Comparison of ENCODE assay signal across 9 mouse cellular contexts in the genomic region with DNA sequence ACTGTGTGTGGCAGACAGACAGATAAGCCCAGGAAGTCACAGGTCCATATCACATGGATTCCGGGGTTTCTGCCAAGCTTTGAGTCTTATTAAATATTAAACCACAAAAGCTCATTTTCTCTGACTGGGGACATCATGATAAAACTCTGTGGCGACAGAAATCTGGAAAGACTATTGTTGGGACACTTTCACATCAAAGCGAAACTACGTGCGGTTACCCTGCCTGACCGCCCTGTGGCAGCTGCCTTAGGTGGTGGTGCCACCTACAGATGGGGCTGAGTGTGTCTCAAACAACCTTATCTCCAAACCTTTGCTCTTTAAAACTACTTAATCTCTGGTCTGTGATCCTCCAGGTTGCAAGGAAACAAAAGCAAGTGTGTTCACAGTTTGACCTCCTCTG.
A peak's percentile ranks its signal among the peaks of the same experiment; 100 is the strongest.
DNase-seq lines count a peak whose midpoint lies in the region; ATAC-seq lines count a peak whose summit lies in the region.
"Had no signal": no experiment of that assay in that cellular context is flagged by ENCODE, and none has a peak within 500 bp of the region (broad histone marks: within the 10 kb centered on the region; RNA-seq: fewer than 3 reads in every experiment).

No protein-coding gene starts in this region.

- no peak overlapping the region for H3K9ac ChIP-seq in intestine, embryonic 14.5 days (ENCODE audit: low read length)
- H3K9ac ChIP-seq: limb, embryonic 13.5 days had no signal

- WGBS in intestine, embryonic 14.5 days = 50% methylated on average over 6 of the region's 6 CpGs

- no peaks in the 10 kb centered on the region for H3K36me3 ChIP-seq in intestine, embryonic 14.5 days (ENCODE audit: control insufficient read depth, insufficient read depth, low read length)
- H3K36me3 ChIP-seq: limb, embryonic 13.5 days had no signal

- peak; percentile 58; the same call in 1 of the 2 replicates for ATAC-seq in intestine, embryonic 14.5 days (replicated peaks; ENCODE audit: low FRiP score, low TSS enrichment, low read depth)

- 0 out of 2 replicates have a peak overlapping the region, but pooled peaks have one; percentile 2 for H3K4me3 ChIP-seq in intestine, embryonic 14.5 days (ENCODE audit: low read depth, low read length)
- H3K4me3 ChIP-seq: limb, embryonic 13.5 days had no signal

- 0 out of 2 replicates have a peak, but pooled peaks cover 2% of the 10 kb centered on the region for H3K4me1 ChIP-seq in intestine, embryonic 14.5 days (replicated peaks; ENCODE audit: control insufficient read depth, insufficient read depth, low read length)

- H3K27me3 ChIP-seq in intestine, embryonic 14.5 days (replicated peaks; ENCODE audit: control insufficient read depth, insufficient read depth, low read length) = no peaks in the 10 kb centered on the region
- H3K27me3 ChIP-seq: limb, embryonic 13.5 days had no signal

- H3K9me3 ChIP-seq in intestine, embryonic 14.5 days (ENCODE audit: control insufficient read depth, low read length) = no peaks in the 10 kb centered on the region
- H3K9me3 ChIP-seq: limb, embryonic 13.5 days had no signal

- peak; percentile 46 for DNase-seq in gastrocnemius, adult 18-20 months (ENCODE audit: low spot score)
- no peak for DNase-seq in gastrocnemius, postnatal 36 days
- DNase-seq in Muller cell, postnatal 12 days (ENCODE audit: inconsistent ontology term) = peak; percentile 64
- peak; percentile 46 to 47 for DNase-seq in cerebellum, postnatal 36 days
- DNase-seq in intestine, embryonic 14.5 days (ENCODE audit: low spot score) = no peak
- DNase-seq in lung, postnatal 14 days = peak; percentile 65
- peak; percentile 65 for DNase-seq in thymus, postnatal 4 days
- no peak for DNase-seq in left cerebral cortex, adult 18-20 months (ENCODE audit: low spot score in 2 of 2)

- intact Hi-C loops in gastrocnemius, postnatal 36 days (cut with DNase I) = loop anchor here (2.0 kb wide), 3 partner anchors 108 to 262 kb away; no protein-coding TSS in a partner anchor

- H3K4me2 ChIP-seq in intestine, embryonic 14.5 days (ENCODE audit: low read length) = 0 out of 2 replicates have a peak overlapping the region, but pooled peaks have one; percentile 11
- H3K4me2 ChIP-seq: limb, embryonic 13.5 days had no signal

- no peak overlapping the region for H3K27ac ChIP-seq in intestine, embryonic 14.5 days (ENCODE audit: low read depth)
- H3K27ac ChIP-seq: limb, embryonic 13.5 days had no signal

Comparison
In these comparisons a context has a peak if more than half of its experiments do, and no peak if none do; other contexts are left out.
1. DNase-seq: peak in gastrocnemius, adult 18-20 months (single experiment), Muller cell, postnatal 12 days (single experiment), cerebellum, postnatal 36 days (2 of 2), lung, postnatal 14 days (single experiment) and thymus, postnatal 4 days (single experiment); none in gastrocnemius, postnatal 36 days (0 of 2), intestine, embryonic 14.5 days (single experiment) and left cerebral cortex, adult 18-20 months (0 of 2).